Comparison of ENCODE assay signal across 15 mouse cellular contexts in genomic region chr17:45589844-45590243, GRCm38 (mm10). TPM values are rescaled to one million over a fixed set of nuclear protein-coding genes. Genes with fewer than 3 reads are reported as not detected.
DNase-seq lines count a peak whose midpoint lies in the region; TF ChIP-seq lines count a peak whose summit lies in the region.
"Had no signal": no experiment of that assay in that cellular context is flagged by ENCODE, and none has a peak within 500 bp of the region (broad histone marks: within the 10 kb centered on the region; RNA-seq: fewer than 3 reads in every experiment).

No protein-coding gene starts in this region.

- DNase-seq in kidney, adult 2 months = peak; percentile 8
- no peak for DNase-seq in kidney, postnatal 14 days
- DNase-seq in thymus, postnatal 4 days = peak; percentile 5
- no peak for DNase-seq in thymus, adult 18-20 months
- peak; percentile 19 for DNase-seq in cerebellum, adult 8-10 months
- no peak for DNase-seq in right cerebral cortex, postnatal 36 days (ENCODE audit: low spot score in 2 of 2)
- no peak for DNase-seq in urinary bladder, postnatal 10 days (ENCODE audit: low spot score)
- DNase-seq: gastrocnemius, postnatal 14 days; heart, postnatal 14 days; liver, embryonic 13.5 days had no signal

- no peaks in the 10 kb centered on the region for H3K27me3 ChIP-seq in kidney, adult 2 months (replicated peaks; ENCODE audit: control insufficient read depth, insufficient read depth, low read length)
- H3K27me3 ChIP-seq: liver, embryonic 13.5 days had no signal

- 77% methylated on average over 8 of the region's 8 CpGs for WGBS in kidney, adult 2 months

- H3K27ac ChIP-seq in kidney, adult 2 months (ENCODE audit: insufficient read depth, low read depth, low read length) = no peak overlapping the region
- H3K27ac ChIP-seq: heart, embryonic 10.5 days; kidney, postnatal 0 days; liver, embryonic 13.5 days; neural tube, embryonic 13.5 days had no signal

- no peak for TF ChIP-seq CTCF in kidney, adult 2 months (conservative IDR thresholded peaks at IDR 0.05; ENCODE audit: insufficient read depth, insufficient read length, low read depth, low read length)

- no peak overlapping the region for H3K4me3 ChIP-seq in kidney, adult 2 months (ENCODE audit: insufficient read depth, low read depth, low read length)
- H3K4me3 ChIP-seq: heart, embryonic 10.5 days; liver, embryonic 13.5 days; megakaryocyte, embryonic 14.5 days; neural tube, embryonic 13.5 days had no signal

- no peak for TF ChIP-seq POLR2A in kidney, adult 2 months (IDR thresholded peaks at IDR 0.05; ENCODE audit: low read depth, low read length)

- peaks cover 19% of the 10 kb centered on the region for H3K4me1 ChIP-seq in kidney, adult 2 months (ENCODE audit: control insufficient read depth, insufficient read depth, low read length)

- H3K36me3 ChIP-seq in kidney, adult 2 months (ENCODE audit: control insufficient read depth, insufficient read depth, low read length) = no peaks in the 10 kb centered on the region

RNA-seq across cellular contexts. Expression of gene Slc29a1, which starts 9.6 kb away (rescaled TPM):
- polyA plus RNA-seq in kidney, adult 2 months (2012; rRNA removed) = 89.5 and 90.4 TPM in 2 replicates

RNA-seq across cellular contexts. Expression of gene Mymx, which starts 12.1 kb away (rescaled TPM):
- polyA plus RNA-seq in kidney, adult 2 months (2012; rRNA removed) = 6.4 and 7.1 TPM in 2 replicates
- polyA plus RNA-seq: lung, postnatal 0 days had no signal

RNA-seq across cellular contexts. Expression of gene Hsp90ab1, which starts 16.8 kb away (rescaled TPM):
- 369 and 408 TPM in 2 replicates for polyA plus RNA-seq in kidney, adult 2 months (2012; rRNA removed)

RNA-seq across cellular contexts. Expression of gene Slc35b2, which starts 26.2 kb away (rescaled TPM):
- 75.5 and 96.1 TPM in 2 replicates for polyA plus RNA-seq in kidney, adult 2 months (2012; rRNA removed)

RNA-seq across cellular contexts. Expression of gene Nfkbie, which starts 34.3 kb away (rescaled TPM):
- 4.3 and 5.8 TPM in 2 replicates for polyA plus RNA-seq in kidney, adult 2 months (2012; rRNA removed)

Comparison
In these comparisons a context has a peak if more than half of its experiments do, and no peak if none do; other contexts are left out.
1. DNase-seq: peak in kidney, adult 2 months (single experiment), thymus, postnatal 4 days (single experiment) and cerebellum, adult 8-10 months (single experiment); none in kidney, postnatal 14 days (single experiment), thymus, adult 18-20 months (0 of 2), right cerebral cortex, postnatal 36 days (0 of 2) and urinary bladder, postnatal 10 days (single experiment).